Mouse (Mus musculus) ES-E14 (cell line): Measurements from ENCODE around the gene Ly75.

Experiments
- CHD2 ChIP-seq: IDR thresholded peaks from 2 replicates; pipeline ENCODE4 v1.6.1; 2014; ENCODE audit warnings: mild to moderate bottlenecking, low read depth, low read length, inconsistent platforms
- HCFC1 ChIP-seq: IDR thresholded peaks from 2 replicates; pipeline ENCODE4 v1.6.1; 2012; ENCODE audit warnings: low read length, inconsistent platforms, borderline replicate concordance; ENCODE audit not compliant: insufficient read depth
- MAFK ChIP-seq: IDR thresholded peaks from 2 replicates; pipeline ENCODE4 v1.6.1; 2014; ENCODE audit warnings: mild to moderate bottlenecking, low read depth, low read length, inconsistent platforms; ENCODE audit not compliant: insufficient read depth
- ZC3H11A ChIP-seq: IDR thresholded peaks from 2 replicates; pipeline ENCODE4 v1.6.1; 2012; ENCODE audit warnings: low read depth, mild to moderate bottlenecking, inconsistent platforms, low read length, borderline replicate concordance
- ZNF384 ChIP-seq: IDR thresholded peaks from 2 replicates; pipeline ENCODE4 v1.6.1; 2012; ENCODE audit warnings: low read depth, low read length, inconsistent platforms

DNA sequence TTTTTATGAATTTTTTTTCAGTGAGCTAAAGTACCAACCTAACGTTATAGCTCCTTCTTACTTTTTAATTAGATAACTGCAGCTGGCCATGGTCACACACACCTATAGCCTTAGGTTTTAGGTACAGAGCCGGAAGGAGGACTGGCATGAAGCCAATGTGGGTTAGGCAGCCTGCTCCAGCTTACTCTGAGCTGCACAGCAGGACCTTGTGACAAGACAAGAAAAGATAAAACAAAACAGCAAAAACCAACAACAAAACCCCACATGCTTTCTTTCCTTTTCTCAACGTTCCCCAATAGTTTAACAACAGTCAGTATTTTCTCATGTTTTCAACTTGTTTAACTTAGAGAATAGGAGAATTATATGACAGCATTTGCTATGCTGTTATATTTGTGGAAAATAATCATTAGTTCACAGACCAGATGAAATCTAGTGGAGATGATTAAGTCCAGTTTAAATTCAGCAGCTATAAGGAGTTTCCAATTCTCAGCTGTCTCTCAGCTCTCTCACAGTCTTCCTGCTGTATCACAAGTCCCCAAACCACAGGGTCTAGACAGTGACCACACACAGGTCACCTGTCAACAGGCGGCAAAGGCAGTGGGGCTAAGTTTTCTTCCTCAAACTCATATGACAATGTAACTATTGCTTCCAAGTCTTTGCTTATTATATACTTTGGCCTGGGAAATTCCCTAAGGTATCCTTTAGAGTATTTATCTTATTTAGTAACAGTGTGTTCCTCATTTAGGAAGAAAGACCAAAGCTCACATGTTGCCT lies 40.8 kb downstream of the Ly75 start:
- TF ChIP-seq HCFC1 (no peak), CHD2 (no peak), MAFK (no peak), ZNF384 (no peak), ZC3H11A (no peak)
